Mouse (Mus musculus): ENCODE measurements around the gene Fancc. TPM values are rescaled to one million over a fixed set of nuclear protein-coding genes. Genes with fewer than 3 reads are reported as not detected.

The Fancc gene
- polyA plus RNA-seq, 1 experiment from 2014 or later: 17.1 TPM

- Histone ChIP-seq H3K9ac (ENCODE audit: low read depth, low read length) (no peak overlapping the region), H3K4me2 (ENCODE audit: low read depth, low read length) (no peak overlapping the region), H3K27ac (replicated peaks; ENCODE audit: low read depth, low read length) (peak overlapping the region; percentile 52), H3K4me1 (ENCODE audit: control insufficient read depth, insufficient read depth, low read length) (peaks cover 31% of the 10 kb centered on the region), H3K4me3 (ENCODE audit: low read depth, low read length) (no peak overlapping the region), H3K9me3 (ENCODE audit: control insufficient read depth, low read length) (no peaks in the 10 kb centered on the region), H3K27me3 (replicated peaks; ENCODE audit: control insufficient read depth, insufficient read depth, low read length) (no peaks in the 10 kb centered on the region), H3K36me3 (ENCODE audit: control insufficient read depth, insufficient read depth, low read length) (no peaks in the 10 kb centered on the region)
- DNase-seq (ENCODE audit: low spot score) (peak; percentile 58), ATAC-seq (ENCODE audit: low read depth) (no peak)
- WGBS: 23% methylated on average over 5 of the region's 5 CpGs
Observed at GRCm38 (mm10) chr13:63236159-63236893, 260.8 kb downstream of the Fancc start.

GRCm38 (mm10) chr13:63235551-63235950 is 261.5 kb downstream of the Fancc start:
- Histone ChIP-seq H3K27ac (replicated peaks; ENCODE audit: low read depth, low read length) (peak overlapping the region; percentile 52; the same call in 1 of the 2 replicates), H3K36me3 (ENCODE audit: control insufficient read depth, insufficient read depth, low read length) (no peaks in the 10 kb centered on the region), H3K9ac (ENCODE audit: low read depth, low read length) (no peak overlapping the region), H3K4me2 (ENCODE audit: low read depth, low read length) (no peak overlapping the region), H3K4me1 (ENCODE audit: control insufficient read depth, insufficient read depth, low read length) (peaks cover 32% of the 10 kb centered on the region), H3K9me3 (ENCODE audit: control insufficient read depth, low read length) (no peaks in the 10 kb centered on the region), H3K27me3 (replicated peaks; ENCODE audit: control insufficient read depth, insufficient read depth, low read length) (no peaks in the 10 kb centered on the region), H3K4me3 (ENCODE audit: low read depth, low read length) (no peak overlapping the region)
- no peak for DNase-seq (ENCODE audit: low spot score)
- ATAC-seq (ENCODE audit: low read depth): no peak
- 79% methylated on average over 3 of the region's 3 CpGs for WGBS

MicroRNA genes within 50 kb of the gene (microRNA counts, 519-probe panel; counts per million panel counts)
- 3,712 counts per million, percentile 86 among the panel's probes with 10 or more counts for microRNA mmu-miR-23b
- microRNA mmu-miR-24: 3,205 counts per million, percentile 77 among the panel's probes with 10 or more counts
- 2,890 counts per million, percentile 67 among the panel's probes with 10 or more counts for microRNA mmu-miR-27b

Small RNA genes within 50 kb of the gene (microRNA-seq; reads per million reads assigned to microRNA genes)
- gene Mir23b (ENCODE audit: borderline number of aligned reads): 38,395 reads per million, percentile 98 among the genes with 10 or more reads in this experiment
- not detected for gene Mir24-1 (ENCODE audit: borderline number of aligned reads)
- 3,286 reads per million, percentile 86 among the genes with 10 or more reads in this experiment for gene Mir27b (ENCODE audit: borderline number of aligned reads)
- not detected for gene Mir3074-1 (ENCODE audit: borderline number of aligned reads)

Other genes starting within 250 kb of the Fancc start
- 22.7 and 23.2 TPM in 2 replicates for gene Ptch1, start 76.3 kb upstream of the Fancc start, polyA plus RNA-seq (2014; fragmentation: Nextera tagmentation; extraction: Ambion mirVana)

Measured in embryonic facial prominence, embryonic 14.5 days (tissue).